Mouse (Mus musculus) liver, embryonic 11.5 days (tissue): ENCODE measurements around the gene Hrasls5. TPM values are rescaled to one million over a fixed set of nuclear protein-coding genes. Genes with fewer than 3 reads are reported as not detected.

Experiments
- ATAC-seq: fragments of 200-750 bp; cut with Nextera tagmentation; replicated peaks from 2 replicates; pipeline ENCODE4 v1.8.0; 2017; ENCODE audit warnings: moderate number of reproducible peaks, mild to moderate bottlenecking, moderate TSS enrichment, moderate library complexity; ENCODE audit not compliant: low FRiP score
- DNase-seq: peaks from one replicate; pipeline ENCODE4 v3.0.0-alpha.2; 2017; ENCODE audit warnings: low spot score
- H3K27ac ChIP-seq: fragments of 300-500 bp; sonication (generic); 2 replicates; pipeline ENCODE4 v1.5.1; 2014; ENCODE audit warnings: mild to moderate bottlenecking, low read depth, low read length, control low read depth
- H3K27me3 ChIP-seq: fragments of 300-500 bp; sonication (generic); replicated peaks from 2 replicates; pipeline ENCODE4 v1.6.1; 2014; ENCODE audit warnings: low read length, mixed read lengths; ENCODE audit not compliant: control insufficient read depth, insufficient read depth
- H3K36me3 ChIP-seq: fragments of 300-500 bp; sonication (generic); 2 replicates; pipeline ENCODE4 v1.6.1; 2014; ENCODE audit warnings: mild to moderate bottlenecking, low read length, moderate library complexity, mixed read lengths; ENCODE audit not compliant: control insufficient read depth, insufficient read depth
- H3K4me1 ChIP-seq: fragments of 300-500 bp; sonication (generic); replicated peaks from 2 replicates; pipeline ENCODE4 v1.6.1; 2014; ENCODE audit warnings: low read length, mixed read lengths; ENCODE audit not compliant: control insufficient read depth, insufficient read depth
- H3K4me2 ChIP-seq: fragments of 300-500 bp; sonication (generic); 2 replicates; pipeline ENCODE4 v1.6.1; 2014; ENCODE audit warnings: mild to moderate bottlenecking, control low read depth, moderate library complexity
- H3K4me3 ChIP-seq: fragments of 300-500 bp; sonication (generic); 2 replicates; pipeline ENCODE4 v1.5.1; 2014; ENCODE audit warnings: low read depth, low read length, control low read depth
- H3K9ac ChIP-seq: fragments of 300-500 bp; sonication (generic); 2 replicates; pipeline ENCODE4 v1.6.1; 2014; ENCODE audit warnings: low read depth, low read length, control low read depth
- H3K9me3 ChIP-seq: fragments of 300-500 bp; sonication (generic); 2 replicates; pipeline ENCODE4 v1.6.1; 2016; ENCODE audit warnings: low read length, inconsistent platforms, mixed read lengths; ENCODE audit not compliant: control insufficient read depth
- WGBS: fragments of 180-500 bp; shearing (Covaris S2); extraction: QIAGEN DNeasy Blood & Tissue Kit; methylation state at CpG from one replicate; pipeline ENCODE4 v1.1.7; 2014; 5-methylcytosine and 5-hydroxymethylcytosine counted together
- polyA plus RNA-seq: library from polyadenylated mRNA; unstranded; fragments of >200 nt; fragmentation: Nextera tagmentation; extraction: Ambion mirVana; gene quantifications from 2 replicates; pipeline ENCODE4 v1.2.1, GENCODE M21; 2014

The Hrasls5 gene
- polyA plus RNA-seq, 1 experiment from 2014 or later: not detected

DNA sequence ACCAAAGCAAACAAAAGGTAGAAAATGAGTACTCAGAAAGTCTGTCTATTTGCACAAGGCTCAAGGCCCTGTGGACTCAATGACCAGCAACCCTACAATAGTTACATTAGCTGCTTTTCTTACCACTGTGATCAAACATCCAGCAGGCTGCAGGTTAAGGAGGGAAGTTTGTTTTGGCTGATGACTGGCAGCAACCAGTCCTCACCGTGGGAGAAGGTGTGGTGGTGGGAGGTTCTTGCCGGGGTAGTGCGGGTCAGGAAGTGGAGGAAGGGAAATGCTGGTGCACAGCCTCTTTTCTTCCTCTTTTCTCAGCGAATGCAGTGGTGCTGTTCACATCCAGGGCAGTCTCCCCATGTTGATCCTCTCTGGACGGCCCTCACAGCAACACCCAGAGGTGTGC lies 31.3 kb upstream of the Hrasls5 start:
- H3K27me3 ChIP-seq: no peaks in the 10 kb centered on the region
- DNase-seq (no peak), ATAC-seq (no peak)
- H3K27ac ChIP-seq: no peak overlapping the region
- 22% methylated on average over 5 of the region's 5 CpGs for WGBS
- H3K4me1 ChIP-seq: no peaks in the 10 kb centered on the region
- H3K4me2 ChIP-seq: no peak overlapping the region
- H3K9ac ChIP-seq: no peak overlapping the region
- H3K36me3 ChIP-seq: no peaks in the 10 kb centered on the region
- no peaks in the 10 kb centered on the region for H3K9me3 ChIP-seq
- H3K4me3 ChIP-seq: no peak overlapping the region

DNA sequence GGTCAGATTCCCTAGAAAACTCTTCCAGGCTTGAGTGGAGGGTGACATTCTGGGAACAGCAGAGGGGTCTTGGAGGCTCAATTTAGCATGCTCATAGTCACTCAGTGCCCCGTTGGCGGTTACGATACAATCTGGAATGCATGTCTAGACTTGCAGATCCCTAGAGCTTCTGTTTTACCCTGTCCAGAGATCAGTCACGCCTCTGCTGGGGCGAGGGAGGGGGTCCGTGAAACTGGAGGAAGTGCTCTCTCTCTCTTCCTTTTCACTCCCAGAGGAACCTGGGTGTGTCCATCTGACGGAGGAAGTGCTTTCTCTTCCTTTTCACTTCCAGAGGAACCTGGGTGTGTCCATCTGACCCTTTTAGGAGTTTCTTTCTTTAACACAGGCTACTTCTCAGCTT lies 29.2 kb upstream of the Hrasls5 start:
- Histone ChIP-seq H3K4me3 (no peak overlapping the region), H3K27ac (no peak overlapping the region), H3K4me1 (no peaks in the 10 kb centered on the region), H3K4me2 (no peak overlapping the region), H3K9ac (no peak overlapping the region), H3K36me3 (no peaks in the 10 kb centered on the region), H3K27me3 (no peaks in the 10 kb centered on the region), H3K9me3 (no peaks in the 10 kb centered on the region)
- DNase-seq (no peak), ATAC-seq (no peak)
- WGBS: 56% methylated on average over 7 of the region's 7 CpGs

DNA sequence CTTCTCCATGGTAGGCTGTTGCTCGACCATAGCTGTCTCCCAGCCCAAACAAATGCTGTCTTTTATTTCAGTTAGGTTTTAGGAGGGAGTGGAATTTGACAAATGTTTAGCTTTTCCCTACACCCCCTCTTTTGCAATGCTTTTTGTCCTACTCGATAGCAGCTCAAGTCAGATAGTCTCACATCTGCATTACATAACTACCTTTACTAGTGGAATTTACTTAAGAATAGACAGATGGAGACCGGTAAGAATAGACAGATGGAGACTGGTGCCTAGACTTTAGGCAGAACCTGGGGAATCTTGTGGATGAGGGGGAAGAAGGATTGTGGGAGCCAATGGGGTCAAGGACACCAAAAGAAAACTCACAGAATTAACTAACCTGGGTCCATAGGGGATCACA lies 28.7 kb upstream of the Hrasls5 start:
- Histone ChIP-seq H3K36me3 (no peaks in the 10 kb centered on the region), H3K9ac (no peak overlapping the region), H3K27me3 (no peaks in the 10 kb centered on the region), H3K9me3 (no peaks in the 10 kb centered on the region), H3K4me2 (no peak overlapping the region), H3K4me3 (no peak overlapping the region), H3K4me1 (no peaks in the 10 kb centered on the region), H3K27ac (no peak overlapping the region)
- 84% methylated on average over 3 of the region's 3 CpGs for WGBS
- ATAC-seq (no peak), DNase-seq (no peak)

DNA sequence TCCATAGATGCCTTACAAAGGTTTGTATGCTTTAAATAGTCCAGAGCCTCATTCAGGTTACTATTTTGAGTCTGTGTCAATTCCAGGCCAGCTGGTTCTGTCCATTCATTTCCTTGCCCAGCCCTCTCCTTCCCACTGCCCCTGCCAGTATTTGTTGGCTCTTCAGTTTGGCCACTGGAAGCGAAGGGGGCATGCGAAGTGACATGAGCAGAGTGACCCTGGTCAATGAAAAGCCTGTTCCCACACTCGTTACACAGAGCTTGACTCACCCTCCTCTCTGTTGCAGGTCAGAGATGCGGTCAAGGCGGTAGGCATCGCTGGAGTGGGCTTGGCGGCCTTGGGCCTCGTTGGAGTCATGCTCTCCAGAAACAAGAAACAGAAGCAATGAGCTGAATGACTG lies 27.1 kb upstream of the Hrasls5 start:
- Histone ChIP-seq H3K4me1 (no peaks in the 10 kb centered on the region), H3K27me3 (no peaks in the 10 kb centered on the region), H3K4me2 (no peak overlapping the region), H3K4me3 (no peak overlapping the region), H3K36me3 (no peaks in the 10 kb centered on the region), H3K27ac (no peak overlapping the region), H3K9ac (no peak overlapping the region), H3K9me3 (no peaks in the 10 kb centered on the region)
- DNase-seq: no peak
- 89% methylated on average over 8 of the region's 8 CpGs for WGBS
- no peak for ATAC-seq

DNA sequence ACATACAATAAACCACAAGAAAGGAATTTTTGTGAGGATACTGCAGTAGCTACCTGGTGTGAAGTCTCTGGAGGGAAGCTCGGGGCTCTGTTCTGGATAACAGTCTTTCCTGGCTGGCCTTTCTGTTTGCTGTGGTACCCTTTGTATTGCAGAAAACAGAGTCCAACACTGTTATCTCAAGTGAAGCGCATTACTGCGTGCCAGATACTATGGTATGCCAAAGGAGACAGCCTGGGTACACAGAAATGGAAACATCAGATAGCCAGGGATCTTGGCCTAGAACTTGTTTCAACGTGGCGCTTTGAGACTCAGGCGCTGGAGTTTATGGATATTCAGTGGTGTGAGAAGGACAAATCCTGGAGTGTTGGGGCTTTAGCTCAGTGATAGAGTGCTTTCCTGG lies 26.6 kb upstream of the Hrasls5 start:
- H3K27me3 ChIP-seq: no peaks in the 10 kb centered on the region
- no peaks in the 10 kb centered on the region for H3K9me3 ChIP-seq
- no peak overlapping the region for H3K4me2 ChIP-seq
- no peak overlapping the region for H3K9ac ChIP-seq
- 91% methylated on average over 6 of the region's 6 CpGs for WGBS
- no peaks in the 10 kb centered on the region for H3K36me3 ChIP-seq
- no peak for ATAC-seq
- no peak overlapping the region for H3K4me3 ChIP-seq
- no peaks in the 10 kb centered on the region for H3K4me1 ChIP-seq
- H3K27ac ChIP-seq: no peak overlapping the region
- no peak for DNase-seq

DNA sequence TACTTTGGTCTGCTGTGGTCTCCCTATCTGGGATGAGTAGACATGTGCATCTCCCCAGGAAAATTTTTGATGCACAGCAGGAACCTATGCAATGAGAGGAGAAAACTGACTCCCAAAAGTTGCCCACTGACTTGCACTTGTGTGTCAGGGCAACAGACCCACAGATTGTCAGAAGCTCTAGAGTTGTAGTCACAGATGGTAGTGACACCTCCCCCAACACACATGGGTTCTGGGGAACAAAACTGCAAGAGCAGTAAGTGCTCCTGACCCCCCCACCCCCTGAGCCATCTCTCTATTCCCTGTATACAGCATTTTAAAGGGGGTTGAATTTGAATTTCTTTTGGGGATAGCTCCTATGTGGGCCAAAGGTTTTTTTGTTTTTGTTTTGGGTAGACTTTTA lies 21.5 kb upstream of the Hrasls5 start:
- Histone ChIP-seq H3K9me3 (no peaks in the 10 kb centered on the region), H3K27ac (no peak overlapping the region), H3K9ac (no peak overlapping the region), H3K4me3 (no peak overlapping the region), H3K36me3 (no peaks in the 10 kb centered on the region), H3K4me1 (no peaks in the 10 kb centered on the region), H3K27me3 (no peaks in the 10 kb centered on the region), H3K4me2 (no peak overlapping the region)
- DNase-seq: no peak
- ATAC-seq: no peak

DNA sequence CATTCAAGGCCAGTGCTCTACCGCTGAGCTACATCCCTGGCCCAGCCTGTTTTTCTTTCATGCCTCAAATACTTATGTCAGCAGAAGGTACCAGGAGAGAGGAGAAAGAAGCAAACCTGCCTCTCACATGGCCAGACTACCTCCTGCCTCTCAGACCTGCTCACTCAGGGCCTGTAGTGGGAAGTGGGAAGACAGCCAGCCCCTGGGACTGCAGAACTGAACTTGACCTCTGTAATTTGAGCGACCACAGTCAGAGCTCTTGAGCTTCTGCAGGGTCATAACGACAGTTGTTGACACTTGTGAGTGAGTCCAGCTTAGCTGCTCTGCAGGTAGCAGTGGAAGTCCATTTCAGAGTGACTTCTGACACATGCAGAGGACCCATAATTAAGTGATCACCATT lies 20.3 kb upstream of the Hrasls5 start:
- Histone ChIP-seq H3K4me2 (no peak overlapping the region), H3K36me3 (no peaks in the 10 kb centered on the region), H3K9ac (no peak overlapping the region), H3K4me1 (no peaks in the 10 kb centered on the region), H3K27me3 (no peaks in the 10 kb centered on the region), H3K9me3 (no peaks in the 10 kb centered on the region), H3K27ac (no peak overlapping the region), H3K4me3 (no peak overlapping the region)
- DNase-seq (no peak), ATAC-seq (no peak)
- WGBS: 58% methylated on average over 3 of the region's 3 CpGs

DNA sequence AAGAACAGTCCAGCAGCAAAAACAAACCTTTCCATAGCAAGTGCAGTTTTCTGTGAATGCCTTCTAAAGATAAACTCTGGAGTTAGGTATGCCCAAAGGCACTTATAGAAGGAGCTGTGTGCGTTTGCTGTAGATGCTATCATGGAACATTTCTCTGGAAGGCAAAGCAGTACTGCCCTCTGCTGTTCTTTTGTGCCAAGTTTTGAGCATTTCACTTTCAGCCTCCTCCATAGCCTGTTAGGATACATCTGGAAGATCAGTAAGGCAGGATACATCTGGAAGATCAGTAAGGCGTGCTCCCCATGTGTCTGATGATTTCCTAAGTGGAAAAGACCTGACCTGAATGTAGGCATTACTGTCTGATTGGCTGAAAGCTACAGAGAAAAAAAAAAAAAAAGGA lies 16.8 kb upstream of the Hrasls5 start:
- ATAC-seq (no peak), DNase-seq (no peak)
- H3K4me3 ChIP-seq: no peak overlapping the region
- no peaks in the 10 kb centered on the region for H3K36me3 ChIP-seq
- no peak overlapping the region for H3K4me2 ChIP-seq
- 13% methylated on average over 2 of the region's 2 CpGs for WGBS
- H3K9ac ChIP-seq: no peak overlapping the region
- H3K9me3 ChIP-seq: no peaks in the 10 kb centered on the region
- no peak overlapping the region for H3K27ac ChIP-seq
- H3K4me1 ChIP-seq: no peaks in the 10 kb centered on the region
- H3K27me3 ChIP-seq: no peaks in the 10 kb centered on the region

DNA sequence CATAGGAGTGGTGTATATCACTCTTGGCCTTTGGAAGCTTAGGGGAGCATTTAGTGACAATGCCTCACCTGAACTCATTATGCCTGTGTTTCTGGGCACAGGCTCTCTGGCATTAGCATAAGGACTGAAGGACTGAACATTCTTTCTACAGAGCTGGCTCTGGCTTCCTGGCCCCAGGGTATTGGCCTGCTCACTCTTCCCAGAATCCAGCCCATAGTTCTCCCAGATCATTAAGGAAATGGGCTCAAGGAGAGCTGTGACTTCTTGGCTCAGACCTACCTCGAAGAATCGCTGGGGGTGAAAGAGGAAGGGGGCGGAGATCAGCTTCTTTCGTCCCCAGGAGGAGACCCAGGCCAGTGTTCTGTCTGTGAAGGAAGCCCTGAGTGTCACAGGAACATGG lies 13.9 kb upstream of the Hrasls5 start:
- Histone ChIP-seq H3K27ac (no peak overlapping the region), H3K4me2 (no peak overlapping the region), H3K9ac (no peak overlapping the region), H3K9me3 (no peaks in the 10 kb centered on the region), H3K4me1 (no peaks in the 10 kb centered on the region), H3K36me3 (no peaks in the 10 kb centered on the region), H3K27me3 (no peaks in the 10 kb centered on the region), H3K4me3 (no peak overlapping the region)
- ATAC-seq (no peak), DNase-seq (no peak)
- WGBS: 37% methylated on average over 4 of the region's 4 CpGs
